22 mouse cellular contexts compared by ENCODE assay signal in genomic region chr19:53877779-53878178, GRCm38 (mm10). TPM values are rescaled to one million over a fixed set of nuclear protein-coding genes. Genes with fewer than 3 reads are reported as not detected.
A peak's percentile ranks its signal among the peaks of the same experiment; 100 is the strongest.
DNase-seq lines count a peak whose midpoint lies in the region; ATAC-seq and TF ChIP-seq lines count a peak whose summit lies in the region.
"Had no signal": no experiment of that assay in that cellular context is flagged by ENCODE, and none has a peak within 500 bp of the region (broad histone marks: within the 10 kb centered on the region; RNA-seq: fewer than 3 reads in every experiment).

No protein-coding gene starts in this region.

- H3K79me2 ChIP-seq in CH12.LX (replicated peaks; ENCODE audit: control insufficient read depth, extremely low read depth, insufficient read depth, poor library complexity, severe bottlenecking), result no peaks in the 10 kb centered on the region

- H3K27ac ChIP-seq in embryonic facial prominence, embryonic 13.5 days, result peak overlapping the region; percentile 57; the same call in 1 of the 2 replicates
- no peak overlapping the region for H3K27ac ChIP-seq in embryonic facial prominence, embryonic 10.5 days (replicated peaks)
- H3K27ac ChIP-seq in CH12.LX (ENCODE audit: insufficient read depth, low read depth), result no peak overlapping the region
- H3K27ac ChIP-seq in kidney, embryonic 14.5 days (ENCODE audit: low read depth, low read length), result no peak overlapping the region
- H3K27ac ChIP-seq in liver, postnatal 0 days (ENCODE audit: low read depth), result no peak overlapping the region
- H3K27ac ChIP-seq: forebrain, embryonic 13.5 days; forebrain, embryonic 15.5 days had no signal

- no peaks in the 10 kb centered on the region for H3K36me3 ChIP-seq in embryonic facial prominence, embryonic 13.5 days
- no peaks in the 10 kb centered on the region for H3K36me3 ChIP-seq in embryonic facial prominence, embryonic 10.5 days (replicated peaks)
- peaks cover 0 to 5% of the 10 kb centered on the region in 2 experiments for H3K36me3 ChIP-seq in CH12.LX (replicated peaks in 1 of 2; ENCODE audit: control insufficient read depth in 1 of 2, insufficient read depth in 1 of 2, low read length in 1 of 2)
- no peaks in the 10 kb centered on the region for H3K36me3 ChIP-seq in kidney, embryonic 14.5 days (ENCODE audit: control insufficient read depth, insufficient read depth, low read length)
- H3K36me3 ChIP-seq in liver, postnatal 0 days (replicated peaks; ENCODE audit: insufficient read depth, low read length), result no peaks in the 10 kb centered on the region
- H3K36me3 ChIP-seq: embryonic facial prominence, embryonic 12.5 days; forebrain, embryonic 15.5 days had no signal

- no peak for DNase-seq in embryonic facial prominence, embryonic 10.5 days (ENCODE audit: low spot score)
- DNase-seq in CH12.LX (ENCODE audit: extremely low read depth) (no peak), NIH3T3 (ENCODE audit: low read depth) (peak; percentile 73)
- no peak for DNase-seq in liver, postnatal 0 days
- DNase-seq: adrenal gland, adult 2 months; adrenal gland, postnatal 10 days; adrenal gland, postnatal 25 days; B cell, adult 2 months; cerebellum, adult 11 months; cerebellum, adult 18-20 months; cerebellum, adult 8-10 months; cerebellum, adult 9-11 months; cerebellum, postnatal 14 days; cerebellum, postnatal 36 days; embryo, embryonic 11 days; forebrain, postnatal 0 days had no signal

- no peaks in the 10 kb centered on the region for H3K27me3 ChIP-seq in embryonic facial prominence, embryonic 13.5 days
- H3K27me3 ChIP-seq in embryonic facial prominence, embryonic 10.5 days (replicated peaks; ENCODE audit: low read depth, poor library complexity, severe bottlenecking), result no peaks in the 10 kb centered on the region
- H3K27me3 ChIP-seq in CH12.LX (replicated peaks), result no peaks in the 10 kb centered on the region
- H3K27me3 ChIP-seq in kidney, embryonic 14.5 days (ENCODE audit: control insufficient read depth, insufficient read depth, low read length), result no peaks in the 10 kb centered on the region
- H3K27me3 ChIP-seq in liver, postnatal 0 days (ENCODE audit: insufficient read depth, low read length), result no peaks in the 10 kb centered on the region
- H3K27me3 ChIP-seq: embryonic facial prominence, embryonic 12.5 days; forebrain, embryonic 13.5 days; forebrain, embryonic 15.5 days had no signal

- no peak for TF ChIP-seq POLR2A in CH12.LX (IDR thresholded peaks at IDR 0.05; ENCODE audit: low read depth, low read length)

- TF ChIP-seq CTCF in CH12.LX (conservative IDR thresholded peaks at IDR 0.05 in 1 of 2, IDR thresholded peaks at IDR 0.05 in 1 of 2; ENCODE audit: low read depth in 2 of 2, low read length in 2 of 2), result no peak
- TF ChIP-seq CTCF in liver, postnatal 0 days (IDR thresholded peaks at IDR 0.05; ENCODE audit: low read depth), result no peak

- peaks cover 32% of the 10 kb centered on the region for H3K4me1 ChIP-seq in embryonic facial prominence, embryonic 13.5 days
- H3K4me1 ChIP-seq in embryonic facial prominence, embryonic 10.5 days, result 0 out of 2 replicates have a peak, but pooled peaks cover 9% of the 10 kb centered on the region
- peaks cover 2 to 6% of the 10 kb centered on the region in 2 experiments; a peak in 1 of 4 replicates for H3K4me1 ChIP-seq in CH12.LX (ENCODE audit: control insufficient read depth in 1 of 2, insufficient read depth in 2 of 2)
- no peaks in the 10 kb centered on the region for H3K4me1 ChIP-seq in kidney, embryonic 14.5 days (ENCODE audit: control insufficient read depth, insufficient read depth, low read length)
- no peaks in the 10 kb centered on the region for H3K4me1 ChIP-seq in liver, postnatal 0 days (ENCODE audit: insufficient read depth)
- H3K4me1 ChIP-seq: forebrain, embryonic 13.5 days; forebrain, embryonic 15.5 days had no signal

- in situ Hi-C loops in CH12.LX (cut with MboI; ENCODE audit: low pct_ligation_motif_present, low pct_unique_long_range_greater_than_20kb, low sequenced_read_pairs), result no loop called here

- TF ChIP-seq EP300 in CH12.LX (IDR thresholded peaks at IDR 0.05; ENCODE audit: low read length), result no peak
- no peak for TF ChIP-seq EP300 in liver, postnatal 0 days (IDR thresholded peaks at IDR 0.05; ENCODE audit: low read depth)

- ATAC-seq in embryonic facial prominence, embryonic 13.5 days (ENCODE audit: insufficient number of reproducible peaks, insufficient read depth, low FRiP score, low TSS enrichment, low read depth), result no peak
- no peak for ATAC-seq in kidney, embryonic 14.5 days (ENCODE audit: low FRiP score, low TSS enrichment)
- no peak for ATAC-seq in liver, postnatal 0 days
- ATAC-seq: CD4-positive, CD25-positive, alpha-beta regulatory T cell, adult 4 months; forebrain, embryonic 13.5 days; forebrain, embryonic 15.5 days; forebrain, postnatal 0 days had no signal

- H3K4me3 ChIP-seq in embryonic facial prominence, embryonic 13.5 days, result no peak overlapping the region
- H3K4me3 ChIP-seq in embryonic facial prominence, embryonic 10.5 days, result no peak overlapping the region
- H3K4me3 ChIP-seq in CH12.LX (replicated peaks in 1 of 3; ENCODE audit: low read depth in 2 of 3, low read length in 2 of 3, poor library complexity in 1 of 3), result no peak overlapping the region
- H3K4me3 ChIP-seq in kidney, embryonic 14.5 days (ENCODE audit: low read length), result no peak overlapping the region
- no peak overlapping the region for H3K4me3 ChIP-seq in liver, postnatal 0 days (ENCODE audit: low read depth, low read length)
- H3K4me3 ChIP-seq: embryonic facial prominence, embryonic 12.5 days; forebrain, embryonic 13.5 days; forebrain, embryonic 15.5 days had no signal

- H3K4me2 ChIP-seq in embryonic facial prominence, embryonic 13.5 days, result no peak overlapping the region
- no peak overlapping the region for H3K4me2 ChIP-seq in CH12.LX (ENCODE audit: insufficient read depth, low read depth, poor library complexity, severe bottlenecking)
- no peak overlapping the region for H3K4me2 ChIP-seq in kidney, embryonic 14.5 days (replicated peaks; ENCODE audit: low read depth, low read length)
- no peak overlapping the region for H3K4me2 ChIP-seq in liver, postnatal 0 days (ENCODE audit: low read depth, low read length)
- H3K4me2 ChIP-seq: embryonic facial prominence, embryonic 12.5 days; forebrain, embryonic 13.5 days; forebrain, embryonic 15.5 days had no signal

- 41% methylated on average over 1 of the region's 1 CpGs for WGBS in embryonic facial prominence, embryonic 13.5 days
- WGBS in embryonic facial prominence, embryonic 10.5 days, result 67% methylated on average over 1 of the region's 1 CpGs
- WGBS in kidney, embryonic 14.5 days, result 76% methylated on average over 1 of the region's 1 CpGs
- 33% methylated on average over 1 of the region's 1 CpGs for WGBS in liver, postnatal 0 days (ENCODE audit: insufficient replicate concordance)

- dilution Hi-C loops in CH12.LX (cut with MboI; ENCODE audit: extremely low pct_ligation_motif_present, extremely low pct_unique_long_range_greater_than_20kb, low sequenced_read_pairs), result no loop called here

- no peak overlapping the region for H3K9ac ChIP-seq in embryonic facial prominence, embryonic 13.5 days
- no peak overlapping the region for H3K9ac ChIP-seq in CH12.LX (ENCODE audit: insufficient read depth, low read depth)
- no peak overlapping the region for H3K9ac ChIP-seq in kidney, embryonic 14.5 days (ENCODE audit: low read depth, low read length)
- no peak overlapping the region for H3K9ac ChIP-seq in liver, postnatal 0 days (replicated peaks)
- H3K9ac ChIP-seq: embryonic facial prominence, embryonic 12.5 days; forebrain, embryonic 13.5 days; forebrain, embryonic 15.5 days; forebrain, postnatal 0 days had no signal

- H3K9me3 ChIP-seq in embryonic facial prominence, embryonic 13.5 days, result no peaks in the 10 kb centered on the region
- H3K9me3 ChIP-seq in embryonic facial prominence, embryonic 10.5 days, result 0 out of 2 replicates have a peak, but pooled peaks cover 1% of the 10 kb centered on the region
- H3K9me3 ChIP-seq in CH12.LX (replicated peaks; ENCODE audit: low read length), result peaks cover 4% of the 10 kb centered on the region
- no peaks in the 10 kb centered on the region for H3K9me3 ChIP-seq in kidney, embryonic 14.5 days (ENCODE audit: control insufficient read depth, low read length)
- no peaks in the 10 kb centered on the region for H3K9me3 ChIP-seq in liver, postnatal 0 days (ENCODE audit: low read length)
- H3K9me3 ChIP-seq: embryonic facial prominence, embryonic 12.5 days; forebrain, embryonic 13.5 days; forebrain, embryonic 15.5 days had no signal

- TF ChIP-seq RAD21 in CH12.LX (IDR thresholded peaks at IDR 0.05; ENCODE audit: low read depth, low read length), result no peak

TF ChIP-seq in CH12.LX, 34 proteins besides CTCF, POLR2A, EP300 and RAD21:
- TF ChIP-seq MAZ (IDR thresholded peaks at IDR 0.05; ENCODE audit: low read depth, low read length), result no peak
- no peak for TF ChIP-seq MYC (IDR thresholded peaks at IDR 0.05; ENCODE audit: low read depth, low read length)
- TF ChIP-seq JUND (conservative IDR thresholded peaks at IDR 0.05; ENCODE audit: low read depth, low read length), result no peak
- TF ChIP-seq ZNF384 (IDR thresholded peaks at IDR 0.05; ENCODE audit: low read depth, low read length), result peak; percentile 53; the same call in 1 of the 2 replicates
- TF ChIP-seq TCF12 (IDR thresholded peaks at IDR 0.05; ENCODE audit: low read depth, low read length), result no peak
- no peak for TF ChIP-seq RCOR1 (conservative IDR thresholded peaks at IDR 0.05; ENCODE audit: low read depth, low read length)
- no peak for TF ChIP-seq MXI1 (IDR thresholded peaks at IDR 0.05; ENCODE audit: low read depth, low read length)

RNA-seq across cellular contexts. Expression of gene Pdcd4, which starts 14.3 kb away (rescaled TPM):
- polyA plus RNA-seq in embryonic facial prominence, embryonic 13.5 days (2015; fragmentation: Nextera tagmentation; extraction: Ambion mirVana), result 130 and 135 TPM in 2 replicates
- polyA plus RNA-seq in embryonic facial prominence, embryonic 10.5 days (2016; fragmentation: Nextera tagmentation; extraction: Ambion mirVana), result 66.5 and 78.8 TPM in 2 replicates
- 21.0 and 26.3 TPM in 2 replicates for total RNA-seq in CH12.LX (2012; rRNA removed)
- 24.3 and 24.4 TPM in 2 replicates for total RNA-seq in CH12.LX (2014; rRNA removed)
- polyA plus RNA-seq in CH12.LX (2012; ENCODE audit: insufficient read length, low read depth), result 37.9 and 39.0 TPM in 2 replicates
- 134 and 136 TPM in 2 replicates for polyA plus RNA-seq in kidney, embryonic 14.5 days (2014; fragmentation: Nextera tagmentation; extraction: Ambion mirVana)
- 39.0 and 41.2 TPM in 2 replicates for polyA plus RNA-seq in liver, postnatal 0 days (2015; fragmentation: Nextera tagmentation; extraction: Ambion mirVana)
